Mouse (Mus musculus): ENCODE results near the gene Slc10a1. TPM values are rescaled to one million over a fixed set of nuclear protein-coding genes. Genes with fewer than 3 reads are reported as not detected.

The Slc10a1 gene
- total and polyA plus RNA-seq, 3 experiments, result 0.12 to 0.18 TPM; not detected in 1

- Histone ChIP-seq H3K79me2 (ENCODE audit: control insufficient read depth, insufficient read depth, low read length, poor library complexity) (no peaks in the 10 kb centered on the region), H3K4me1 (ENCODE audit: control insufficient read depth in 1 of 2, insufficient read depth in 2 of 2, low read length in 2 of 2) (peaks cover 5 to 18% of the 10 kb centered on the region in 2 experiments), H3K27ac (ENCODE audit: control insufficient read depth, low read depth, low read length) (no peak overlapping the region), H3K27me3 (ENCODE audit: control insufficient read depth in 1 of 2, insufficient read depth in 2 of 2, low read length in 2 of 2) (peaks cover 0 to 1% of the 10 kb centered on the region in 2 experiments; a peak in 2 of 4 replicates), H3K36me3 (ENCODE audit: control insufficient read depth in 1 of 2, insufficient read depth in 2 of 2, low read length in 2 of 2) (peaks cover 0 to 14% of the 10 kb centered on the region in 2 experiments; a peak in 2 of 4 replicates), H3K9me3 (replicated peaks; ENCODE audit: insufficient read depth, low read length) (no peaks in the 10 kb centered on the region), H3K4me3 (ENCODE audit: control insufficient read depth in 1 of 2, insufficient read depth in 1 of 2, low read depth in 2 of 2, low read length in 2 of 2) (no peak overlapping the region), H3K9ac (ENCODE audit: control insufficient read depth, low read depth, low read length, poor library complexity, severe bottlenecking) (no peak overlapping the region)
- TF ChIP-seq ZKSCAN1 (IDR thresholded peaks at IDR 0.05; ENCODE audit: low read depth, low read length), result no peak
- TF ChIP-seq POLR2AphosphoS2 (IDR thresholded peaks at IDR 0.05; ENCODE audit: low read length), result no peak
- TF ChIP-seq EP300 (IDR thresholded peaks at IDR 0.05; ENCODE audit: low read depth in 1 of 2, low read length in 2 of 2), result no peak
- TF ChIP-seq GABPA (IDR thresholded peaks at IDR 0.05; ENCODE audit: low read depth, low read length), result no peak
- no peak for TF ChIP-seq NELFE (IDR thresholded peaks at IDR 0.05; ENCODE audit: low read depth, low read length)
- TF ChIP-seq ETS1 (IDR thresholded peaks at IDR 0.05; ENCODE audit: low read depth, low read length), result no peak
- no peak for TF ChIP-seq KAT2A (conservative IDR thresholded peaks at IDR 0.05; ENCODE audit: low read depth, low read length)
- TF ChIP-seq NRF1 (IDR thresholded peaks at IDR 0.05; ENCODE audit: insufficient read depth, low read depth, low read length, poor library complexity, severe bottlenecking), result no peak
- no peak for TF ChIP-seq ZC3H11A (IDR thresholded peaks at IDR 0.05; ENCODE audit: low read depth, low read length)
- TF ChIP-seq TBP (IDR thresholded peaks at IDR 0.05; ENCODE audit: low read depth, low read length), result no peak
- DNase-seq (ENCODE audit: low read depth, low spot score), result no peak
These were observed 44.9 kb downstream of the Slc10a1 start for GRCm38 (mm10) chr12:80923602-80924001.

GRCm38 (mm10) chr12:80922869-80923268, 45.6 kb downstream of the Slc10a1 start:
- H3K27me3 ChIP-seq (ENCODE audit: control insufficient read depth in 1 of 2, insufficient read depth in 2 of 2, low read length in 2 of 2), result peaks cover 0 to 1% of the 10 kb centered on the region in 2 experiments; a peak in 2 of 4 replicates

More at GRCm38 (mm10) chr12:80922869-80923268, 45.6 kb downstream of the Slc10a1 start:
- Histone ChIP-seq H3K36me3 (ENCODE audit: control insufficient read depth in 1 of 2, insufficient read depth in 2 of 2, low read length in 2 of 2) (peaks cover 0 to 14% of the 10 kb centered on the region in 2 experiments; a peak in 2 of 4 replicates), H3K4me1 (ENCODE audit: control insufficient read depth in 1 of 2, insufficient read depth in 2 of 2, low read length in 2 of 2) (peaks cover 5 to 18% of the 10 kb centered on the region in 2 experiments), H3K9ac (ENCODE audit: control insufficient read depth, low read depth, low read length, poor library complexity, severe bottlenecking) (no peak overlapping the region), H3K9me3 (replicated peaks; ENCODE audit: insufficient read depth, low read length) (no peaks in the 10 kb centered on the region), H3K27ac (ENCODE audit: control insufficient read depth, low read depth, low read length) (no peak overlapping the region), H3K79me2 (ENCODE audit: control insufficient read depth, insufficient read depth, low read length, poor library complexity) (no peaks in the 10 kb centered on the region), H3K4me3 (ENCODE audit: control insufficient read depth in 1 of 2, insufficient read depth in 1 of 2, low read depth in 2 of 2, low read length in 2 of 2) (no peak overlapping the region)
- TF ChIP-seq RCOR1 (IDR thresholded peaks at IDR 0.05; ENCODE audit: low read depth, low read length), result no peak
- no peak for TF ChIP-seq USF2 (IDR thresholded peaks at IDR 0.05; ENCODE audit: borderline replicate concordance in 1 of 2, insufficient read depth in 1 of 2, low read depth in 1 of 2, low read length in 2 of 2)
- TF ChIP-seq MAZ (IDR thresholded peaks at IDR 0.05; ENCODE audit: low read depth, low read length), result no peak
- TF ChIP-seq UBTF (IDR thresholded peaks at IDR 0.05; ENCODE audit: borderline replicate concordance, insufficient read depth, low read depth, low read length), result no peak
- no peak for TF ChIP-seq CTCF (IDR thresholded peaks at IDR 0.05 in 2 of 3, conservative IDR thresholded peaks at IDR 0.05 in 1 of 3; ENCODE audit: control insufficient read depth in 1 of 3, insufficient read depth in 1 of 3, low read depth in 2 of 3, low read length in 3 of 3, poor library complexity in 1 of 3, severe bottlenecking in 1 of 3)
- no peak for TF ChIP-seq ZKSCAN1 (IDR thresholded peaks at IDR 0.05; ENCODE audit: low read depth, low read length)
- no peak for TF ChIP-seq BHLHE40 (IDR thresholded peaks at IDR 0.05; ENCODE audit: borderline replicate concordance, low read depth, low read length)
- no peak for TF ChIP-seq TCF12 (IDR thresholded peaks at IDR 0.05; ENCODE audit: low read depth, low read length)
- no peak for TF ChIP-seq RAD21 (IDR thresholded peaks at IDR 0.05; ENCODE audit: low read depth, low read length)
- no peak for TF ChIP-seq TAL1 (IDR thresholded peaks at IDR 0.05; ENCODE audit: low read length)
- no peak for TF ChIP-seq TBP (IDR thresholded peaks at IDR 0.05; ENCODE audit: low read depth, low read length)
- no peak for TF ChIP-seq KAT2A (conservative IDR thresholded peaks at IDR 0.05; ENCODE audit: low read depth, low read length)
- no peak for TF ChIP-seq POLR2AphosphoS2 (IDR thresholded peaks at IDR 0.05; ENCODE audit: low read length)
- TF ChIP-seq CHD1 (IDR thresholded peaks at IDR 0.05; ENCODE audit: low read depth, low read length), result no peak
- no peak for TF ChIP-seq MXI1 (IDR thresholded peaks at IDR 0.05; ENCODE audit: low read depth, low read length)
- TF ChIP-seq GABPA (IDR thresholded peaks at IDR 0.05; ENCODE audit: low read depth, low read length), result no peak
- no peak for TF ChIP-seq GATA1 (IDR thresholded peaks at IDR 0.05; ENCODE audit: low read depth, low read length)
- TF ChIP-seq SMC3 (IDR thresholded peaks at IDR 0.05; ENCODE audit: low read depth, low read length), result no peak
- TF ChIP-seq ZMIZ1 (IDR thresholded peaks at IDR 0.05; ENCODE audit: low read depth, low read length), result no peak
- DNase-seq (ENCODE audit: low read depth, low spot score), result no peak

Measured in MEL (cell line).